Mouse (Mus musculus): Measurements from ENCODE around the gene Snai3. TPM values are rescaled to one million over a fixed set of nuclear protein-coding genes. Genes with fewer than 3 reads are reported as not detected.

Snai3 gene
- polyA plus RNA-seq, 1 experiment from 2014 or later = 0.17 TPM

- no peaks in the 10 kb centered on the region for H3K27me3 ChIP-seq
- ATAC-seq (peak; percentile 77), DNase-seq (ENCODE audit: low read depth, low spot score) (peak; percentile 87)
- no peak for TF ChIP-seq CTCF (IDR thresholded peaks at IDR 0.05)
- CTCF ChIA-PET = interaction anchor here (1.1 kb wide), 1 partner anchor 13 kb away, joined by 3 read pairs; no protein-coding TSS in a partner anchor
- POLR2A ChIA-PET = interaction anchor here (0.6 to 0.7 kb wide), 2 partner anchors 9 to 12 kb away, joined by 3 read pairs; no protein-coding TSS in a partner anchor
- in situ Hi-C loops (cut with MboI; ENCODE audit: low pct_unique_long_range_greater_than_20kb) = no loop called here
These were observed 1.1 kb upstream of the Snai3 start for GRCm38 (mm10) chr8:122461473-122462148.

DNA sequence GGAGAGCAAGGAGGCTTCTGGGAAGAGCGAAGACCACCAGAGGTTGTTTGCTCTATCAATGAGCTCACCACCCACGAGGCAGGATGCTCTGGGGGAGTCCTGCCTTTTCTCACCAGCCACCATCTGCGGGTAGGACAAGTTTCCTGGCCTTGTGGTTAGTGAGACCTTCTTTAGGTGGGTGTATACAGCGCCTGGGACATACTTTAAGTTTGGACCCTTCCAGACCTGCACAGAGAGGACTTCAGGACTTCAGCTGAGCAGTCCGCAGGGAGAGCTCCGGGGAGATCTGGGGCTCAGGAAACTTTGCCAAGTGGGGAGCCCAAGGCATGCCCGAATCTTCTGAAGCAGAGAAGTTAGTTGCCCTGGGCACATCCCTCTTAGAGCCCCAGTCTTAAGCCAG lies 543 bp downstream of the Snai3 start:
- ChIA-PET POLR2A (interaction anchor here (0.6 to 0.8 kb wide), 2 partner anchors 16 to 37 kb away, joined by 3 read pairs; no protein-coding TSS in a partner anchor), CTCF (interaction anchor here (2.3 kb wide), 1 partner anchor 16 kb away, joined by 12 read pairs; the partner anchor contains the start of gene Mvd)
- no peak for ATAC-seq
- no peaks in the 10 kb centered on the region for H3K27me3 ChIP-seq
- DNase-seq (ENCODE audit: low read depth, low spot score) = no peak
- in situ Hi-C loops (cut with MboI; ENCODE audit: low pct_unique_long_range_greater_than_20kb) = no loop called here
- no peak for TF ChIP-seq CTCF (IDR thresholded peaks at IDR 0.05)

DNA sequence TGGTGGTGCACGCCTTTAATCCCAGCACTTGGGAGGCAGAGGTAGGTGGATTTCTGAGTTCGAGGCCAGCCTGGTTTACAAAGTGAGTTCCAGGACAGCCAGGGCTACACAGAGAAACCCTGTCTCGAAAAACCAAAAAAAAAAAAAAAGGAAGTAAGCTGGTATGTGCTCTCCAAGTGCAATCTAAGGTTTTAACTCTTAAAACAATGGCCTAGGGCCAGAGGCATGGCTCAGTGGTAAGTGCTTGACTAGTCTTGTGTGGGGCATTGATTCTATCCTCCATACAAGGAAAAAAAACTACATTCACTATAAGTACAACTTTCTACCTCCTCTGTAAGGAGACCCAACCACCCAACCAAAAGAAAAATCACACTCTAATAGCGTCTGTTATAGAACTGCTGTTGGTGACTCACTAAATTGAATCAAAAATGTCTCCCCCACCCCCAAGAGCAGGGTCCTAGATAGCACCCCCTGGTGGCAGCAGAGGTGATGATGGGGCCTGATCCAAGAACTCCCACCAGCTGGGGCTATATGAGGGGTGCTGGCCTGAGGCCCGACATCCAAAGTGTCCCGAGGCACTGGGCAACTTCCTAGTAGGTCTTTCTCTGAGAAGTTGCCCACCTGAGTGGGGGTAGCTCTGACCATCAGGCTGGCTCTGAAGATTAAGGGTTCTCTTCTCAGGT lies 1.2 kb downstream of the Snai3 start:
- no peak for DNase-seq (ENCODE audit: low read depth, low spot score)
- in situ Hi-C loops (cut with MboI; ENCODE audit: low pct_unique_long_range_greater_than_20kb) = no loop called here
- no peaks in the 10 kb centered on the region for H3K27me3 ChIP-seq
- ChIA-PET POLR2A (interaction anchor here (0.6 to 0.8 kb wide), 2 partner anchors 15 to 36 kb away, joined by 3 read pairs; no protein-coding TSS in a partner anchor), CTCF (interaction anchor here (2.3 kb wide), 1 partner anchor 15 kb away, joined by 12 read pairs; the partner anchor contains the start of gene Mvd)
- TF ChIP-seq CTCF (IDR thresholded peaks at IDR 0.05) = no peak
- ATAC-seq = no peak

DNA sequence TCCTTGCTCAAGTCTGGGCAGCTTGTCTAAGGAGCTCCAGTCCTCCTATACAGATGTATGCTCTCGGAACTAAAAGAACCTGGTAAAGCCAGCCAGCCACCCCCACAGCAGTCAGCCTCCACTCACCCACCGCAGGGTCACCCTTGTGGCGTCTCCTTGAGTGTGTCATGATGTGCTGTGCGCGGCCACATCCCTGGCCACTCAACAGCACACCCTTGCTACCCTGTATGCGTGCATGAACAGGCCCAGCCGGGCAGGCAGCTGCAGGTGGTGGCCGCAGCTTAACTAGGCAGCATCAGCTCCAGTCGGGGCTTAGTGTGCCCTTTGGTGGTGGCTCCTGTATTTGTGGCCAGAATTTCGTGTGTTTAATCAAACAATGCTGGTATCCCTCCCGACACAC lies 3.4 kb downstream of the Snai3 start:
- no peaks in the 10 kb centered on the region for H3K27me3 ChIP-seq
- CTCF ChIA-PET = interaction anchor here (1.0 to 1.3 kb wide), 2 partner anchors 12 to 37 kb away, joined by 3 to 4 read pairs; no protein-coding TSS in a partner anchor
- no peak for DNase-seq (ENCODE audit: low read depth, low spot score)
- no peak for TF ChIP-seq CTCF (IDR thresholded peaks at IDR 0.05)
- in situ Hi-C loops (cut with MboI; ENCODE audit: low pct_unique_long_range_greater_than_20kb) = no loop called here
- POLR2A ChIA-PET = no interaction called here
- ATAC-seq = no peak

GRCm38 (mm10) chr8:122454409-122454808 lies 6.1 kb downstream of the Snai3 start:
- in situ Hi-C loops (cut with MboI; ENCODE audit: low pct_unique_long_range_greater_than_20kb) = no loop called here
- TF ChIP-seq CTCF (IDR thresholded peaks at IDR 0.05) = no peak
- no peak for DNase-seq (ENCODE audit: low read depth, low spot score)
- CTCF ChIA-PET = no interaction called here
- H3K27me3 ChIP-seq = no peaks in the 10 kb centered on the region
- POLR2A ChIA-PET = no interaction called here
- no peak for ATAC-seq

DNA sequence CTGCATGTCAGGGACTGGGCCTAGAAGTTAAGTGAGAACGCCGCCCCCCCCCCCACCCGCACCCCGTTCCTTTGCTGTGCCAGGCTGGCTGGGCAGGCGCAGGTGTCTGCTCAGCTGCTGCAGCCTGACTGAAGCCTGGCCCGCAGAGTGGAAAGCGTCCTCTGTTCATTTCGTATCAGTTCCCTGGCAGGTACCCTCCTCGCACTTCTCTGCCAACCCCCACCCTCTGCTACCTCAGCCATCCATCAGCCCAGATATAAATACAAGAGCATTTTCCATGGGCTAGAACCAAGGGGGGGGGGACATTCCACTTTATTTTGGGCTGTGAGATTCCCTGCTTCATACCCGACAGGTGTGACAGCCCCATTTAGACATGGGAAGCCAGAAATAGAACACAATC lies 8.4 kb downstream of the Snai3 start:
- in situ Hi-C loops (cut with MboI; ENCODE audit: low pct_unique_long_range_greater_than_20kb) = no loop called here

GRCm38 (mm10) chr8:122451161-122451703 lies 9.3 kb downstream of the Snai3 start:
- ChIA-PET CTCF (no interaction called here), POLR2A (no interaction called here)
- no peaks in the 10 kb centered on the region for H3K27me3 ChIP-seq
- DNase-seq (ENCODE audit: low read depth, low spot score) (no peak), ATAC-seq (no peak)
- in situ Hi-C loops (cut with MboI; ENCODE audit: low pct_unique_long_range_greater_than_20kb) = no loop called here
- TF ChIP-seq CTCF (IDR thresholded peaks at IDR 0.05) = no peak

More for the DNA sequence above, 8.4 kb downstream of the Snai3 start:
- DNase-seq (ENCODE audit: low read depth, low spot score) = no peak
- ChIA-PET CTCF (no interaction called here), POLR2A (interaction anchor here (0.7 kb wide), 1 partner anchor 9 kb away, joined by 3 read pairs; no protein-coding TSS in a partner anchor)
- TF ChIP-seq CTCF (IDR thresholded peaks at IDR 0.05) = no peak
- ATAC-seq = no peak
- no peaks in the 10 kb centered on the region for H3K27me3 ChIP-seq

GRCm38 (mm10) chr8:122445203-122445602 lies 15.3 kb downstream of the Snai3 start:
- ChIA-PET CTCF (interaction anchor here (1.2 to 2.7 kb wide), 4 partner anchors 12 to 24 kb away, joined by 3 to 12 read pairs (median 4); partner anchors contain the start of gene Snai3), POLR2A (no interaction called here)
- no peak for DNase-seq (ENCODE audit: low read depth, low spot score)
- ATAC-seq = no peak
- H3K27me3 ChIP-seq = no peaks in the 10 kb centered on the region
- in situ Hi-C loops (cut with MboI; ENCODE audit: low pct_unique_long_range_greater_than_20kb) = no loop called here
- no peak for TF ChIP-seq CTCF (IDR thresholded peaks at IDR 0.05)

- no peak for ATAC-seq
- no peak for TF ChIP-seq CTCF (IDR thresholded peaks at IDR 0.05)
- ChIA-PET POLR2A (interaction anchor here (0.6 to 1.4 kb wide), 9 partner anchors 15 to 221 kb away, joined by 3 to 5 read pairs (median 3); no protein-coding TSS in a partner anchor), CTCF (interaction anchor here (0.8 to 2.7 kb wide), 9 partner anchors 12 to 123 kb away, joined by 3 to 12 read pairs (median 4); partner anchors contain the start of genes Cyba and Snai3)
- in situ Hi-C loops (cut with MboI; ENCODE audit: low pct_unique_long_range_greater_than_20kb) = no loop called here
- peak; percentile 87 for DNase-seq (ENCODE audit: low read depth, low spot score)
- H3K27me3 ChIP-seq = no peaks in the 10 kb centered on the region
These were observed 16.3 kb downstream of the Snai3 start for GRCm38 (mm10) chr8:122444058-122444748.
